Mouse (Mus musculus) cerebral cortex, adult 2 months (tissue): ENCODE data around the gene Tmem144.

Experiments used
- WGBS: fragments of 180-500 bp; shearing (Covaris S2); methylation state at CpG from one replicate; pipeline ENCODE4 v1.1.7; 2018; 5-methylcytosine and 5-hydroxymethylcytosine counted together

Gene Tmem144

DNA sequence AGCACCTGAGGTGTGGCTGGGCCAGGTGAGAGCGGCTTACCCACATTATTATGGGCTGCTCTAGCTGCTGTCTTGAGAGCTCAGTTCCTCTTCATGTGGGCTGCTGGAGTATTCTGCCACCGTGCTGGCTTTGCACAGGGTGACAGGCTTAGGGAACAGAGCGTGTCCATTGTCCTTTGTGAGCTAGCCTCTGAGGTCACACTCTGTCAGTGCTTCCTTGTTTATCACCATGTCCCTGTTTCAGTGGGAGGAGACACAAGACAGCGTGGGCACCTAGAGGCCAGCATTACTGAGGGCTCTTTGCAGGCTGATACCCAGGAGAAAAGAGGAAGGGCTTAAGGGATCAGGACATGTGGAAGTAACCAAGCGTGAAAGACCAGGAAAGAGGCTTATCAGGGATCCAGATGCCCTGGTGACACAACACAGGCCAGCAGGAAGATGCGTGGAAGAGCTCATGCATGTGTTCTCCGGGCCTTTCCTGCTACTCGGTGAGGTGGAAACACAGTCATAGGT is at the start of gene Tmem144:
Gene Tmem144, minus strand, starts transcription at position 120 of the 513 bp plus-strand sequence.
- 60% methylated on average over 8 of the region's 8 CpGs for WGBS

DNA sequence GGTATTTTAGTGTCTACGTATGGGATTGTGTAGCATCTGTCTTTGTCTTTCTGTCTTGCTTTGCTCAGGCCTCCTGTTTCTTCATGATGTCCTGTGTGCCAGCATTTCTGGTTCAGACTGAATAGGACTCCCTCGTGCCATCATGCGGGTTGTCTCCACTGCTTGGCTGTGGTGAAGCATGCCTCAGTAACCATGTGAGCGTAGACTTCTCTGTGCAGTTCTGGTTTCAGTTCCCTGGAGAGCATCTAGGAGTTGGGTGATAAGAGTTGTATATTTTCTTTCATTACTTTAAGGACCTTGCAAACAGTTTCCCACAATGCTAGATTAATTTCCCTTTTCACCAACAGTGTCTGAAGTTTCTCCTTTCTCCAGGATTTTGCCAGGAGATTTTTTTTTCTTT is 49.2 kb upstream of the Tmem144 start:
- 91% methylated on average over 4 of the region's 4 CpGs for WGBS

- WGBS = 97% methylated on average over 6 of the region's 6 CpGs
Measured at GRCm38 (mm10) chr3:79901321-79901720, 48.7 kb upstream of the Tmem144 start.

GRCm38 (mm10) chr3:79900502-79900901 is 47.9 kb upstream of the Tmem144 start:
- WGBS = 93% methylated on average over 2 of the region's 2 CpGs

GRCm38 (mm10) chr3:79899906-79900305 is 47.3 kb upstream of the Tmem144 start:
- WGBS = 84% methylated on average over 9 of the region's 9 CpGs

GRCm38 (mm10) chr3:79897534-79898370 is 45.2 kb upstream of the Tmem144 start:
- 33% methylated on average over 13 of the region's 13 CpGs for WGBS

DNA sequence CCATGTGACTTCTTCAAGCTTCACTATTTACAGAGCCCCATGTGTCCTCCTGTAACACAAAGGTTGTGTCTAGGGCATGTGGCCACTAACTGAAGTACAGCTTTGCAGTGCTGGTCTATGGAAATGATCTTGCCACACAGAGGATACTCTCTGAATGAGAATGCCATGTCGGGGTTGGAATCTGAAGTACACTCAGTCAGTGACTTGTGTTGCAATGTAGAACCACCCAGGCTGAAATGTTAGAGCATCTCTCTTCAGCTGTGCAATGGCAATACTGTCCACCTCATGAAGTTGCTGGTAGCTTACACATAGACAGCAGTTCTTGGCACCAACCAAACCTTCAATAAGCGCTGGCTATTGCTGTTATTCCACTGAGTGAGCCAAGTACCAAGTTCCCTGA is 35.4 kb upstream of the Tmem144 start:
- WGBS = 68% methylated on average over 2 of the region's 2 CpGs

DNA sequence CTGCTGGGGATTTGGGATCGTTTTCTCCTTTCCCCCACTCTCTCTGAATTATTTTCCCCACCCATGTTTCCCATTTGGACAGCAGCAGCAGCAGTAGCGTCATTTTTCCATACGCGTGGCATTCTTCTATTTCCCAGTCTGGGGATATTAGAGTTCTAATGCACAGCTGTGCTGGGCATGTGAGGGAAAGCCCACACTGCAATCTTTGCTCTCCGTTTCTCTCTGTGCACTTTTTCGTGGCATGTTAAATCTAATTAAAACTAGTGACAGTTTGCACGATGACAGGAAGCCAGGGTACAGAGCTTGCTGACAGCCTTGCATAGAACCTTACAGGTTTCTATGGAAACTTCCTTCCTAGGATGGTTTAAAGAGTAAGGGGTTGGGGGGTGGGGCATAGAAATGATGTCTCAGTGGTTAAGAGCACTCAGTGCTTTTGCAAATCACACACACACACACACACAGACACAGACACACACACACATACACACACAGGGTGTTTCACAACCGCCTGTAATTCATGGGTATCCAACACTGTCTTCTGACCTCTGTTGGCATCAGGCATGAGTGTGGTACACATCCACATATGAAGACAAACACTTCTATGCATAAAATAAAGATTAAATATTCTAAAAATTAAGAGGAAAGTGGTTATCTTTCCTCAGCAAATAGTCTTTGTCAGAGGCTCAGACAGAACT is 34.7 kb upstream of the Tmem144 start:
- 34% methylated on average over 8 of the region's 8 CpGs for WGBS

DNA sequence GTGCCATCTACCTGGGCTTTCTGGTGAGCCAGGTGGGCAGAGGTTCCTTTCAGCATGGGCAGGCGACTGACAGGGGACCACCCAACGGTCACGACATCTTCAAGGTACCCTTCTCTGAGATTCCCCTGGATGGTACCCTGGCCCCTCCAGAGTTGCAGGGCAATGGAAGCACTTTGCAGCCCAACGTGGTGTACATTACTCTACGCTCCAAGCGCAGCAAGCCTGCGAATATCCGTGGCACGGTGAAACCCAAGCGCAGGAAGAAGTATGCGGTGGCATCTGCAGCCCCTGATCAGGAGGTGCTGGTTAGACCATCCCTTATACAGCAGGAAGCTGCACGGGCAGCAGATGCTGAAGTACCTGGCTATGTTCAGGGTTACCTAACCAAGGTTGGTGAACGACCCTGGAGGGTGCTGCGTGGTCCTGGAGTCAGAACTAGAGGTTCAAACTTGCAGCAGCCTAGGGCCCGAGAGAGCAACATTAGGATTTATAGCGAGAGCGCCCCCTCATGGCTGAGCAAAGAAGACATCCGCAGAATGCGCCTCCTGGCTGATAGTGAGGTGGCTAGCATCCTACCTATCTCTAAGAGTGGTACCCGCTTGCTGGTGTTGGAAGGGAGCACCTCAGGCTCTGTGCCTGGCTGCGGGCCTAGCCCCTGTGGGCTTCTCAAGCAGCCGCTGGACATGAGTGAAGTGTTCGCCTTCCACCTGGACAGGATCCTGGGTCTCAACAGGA is 34.0 kb upstream of the Tmem144 start:
- WGBS = 83% methylated on average over 23 of the region's 23 CpGs

- WGBS = 65% methylated on average over 19 of the region's 19 CpGs
Measured at GRCm38 (mm10) chr3:79885686-79886356, 33.2 kb upstream of the Tmem144 start.

GRCm38 (mm10) chr3:79884761-79885189 is 32.2 kb upstream of the Tmem144 start:
- WGBS = 15% methylated on average over 9 of the region's 9 CpGs

DNA sequence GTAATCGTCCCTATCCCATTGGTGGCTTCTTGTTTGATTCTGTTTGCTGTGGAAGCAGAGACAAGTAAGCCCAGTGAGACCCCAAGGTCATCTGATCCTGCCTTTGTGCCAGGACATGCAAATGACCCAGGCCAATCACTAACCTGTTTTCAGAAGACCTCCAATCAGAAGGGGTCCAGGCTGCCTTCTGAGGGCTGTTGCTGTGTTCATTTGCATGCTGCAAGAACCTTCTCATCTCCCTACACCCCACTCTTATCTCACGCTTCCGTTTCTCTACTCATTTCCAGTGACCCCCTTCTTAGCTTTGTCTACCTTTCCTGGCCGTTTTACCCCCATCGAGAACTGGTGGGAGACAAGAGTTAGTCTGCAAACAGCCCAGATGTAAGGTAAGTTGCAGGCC is 31.7 kb upstream of the Tmem144 start, which contains the start of gene Fam198b:
Gene Fam198b, plus strand, starts transcription at position 229 of the 400 bp plus-strand sequence.
- WGBS = 64% methylated on average over 5 of the region's 5 CpGs

DNA sequence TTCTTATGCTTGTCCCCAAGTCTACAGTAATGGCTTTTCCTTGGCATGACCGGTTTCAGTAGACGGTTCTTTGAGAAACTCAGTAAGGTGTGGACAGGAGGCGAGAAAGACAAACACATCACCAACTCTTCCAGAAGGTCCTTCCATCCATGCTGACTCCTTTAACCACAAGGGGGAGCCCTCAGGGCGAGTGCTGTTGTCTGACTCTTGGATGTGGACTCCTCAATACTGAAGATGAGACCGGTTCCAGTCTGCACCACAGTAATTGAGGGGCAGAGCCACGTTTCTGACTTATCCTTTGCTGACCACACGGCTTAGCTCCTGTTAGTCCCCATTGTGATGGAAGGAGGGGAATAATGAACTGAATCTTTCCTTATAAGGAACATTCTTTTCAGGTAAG is 30.5 kb upstream of the Tmem144 start:
- 42% methylated on average over 7 of the region's 7 CpGs for WGBS

GRCm38 (mm10) chr3:79881645-79882044 is 29.1 kb upstream of the Tmem144 start:
- WGBS = 71% methylated on average over 2 of the region's 2 CpGs

GRCm38 (mm10) chr3:79879246-79879645 is 26.7 kb upstream of the Tmem144 start:
- WGBS = 75% methylated on average over 9 of the region's 9 CpGs

DNA sequence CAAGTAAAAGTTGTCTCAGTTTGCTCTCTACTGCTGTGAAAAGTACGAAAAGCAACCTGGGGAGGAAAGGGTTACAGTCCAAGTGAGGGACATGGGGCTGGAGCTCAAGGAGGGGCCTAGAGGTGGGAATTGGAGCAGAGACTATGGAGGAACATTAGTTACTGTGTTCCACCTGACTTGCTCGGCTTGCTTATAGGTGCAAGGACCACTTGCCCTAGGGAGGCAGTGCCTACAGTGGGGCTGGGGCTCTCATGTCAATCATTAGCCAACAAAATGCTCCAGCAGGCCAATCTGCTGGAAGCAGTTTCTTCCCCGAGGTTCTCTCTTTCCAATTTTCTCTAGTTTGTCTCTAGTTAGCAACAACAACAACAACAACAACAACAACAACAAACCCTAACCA is 25.8 kb upstream of the Tmem144 start:
- WGBS = 83% methylated on average over 3 of the region's 3 CpGs

DNA sequence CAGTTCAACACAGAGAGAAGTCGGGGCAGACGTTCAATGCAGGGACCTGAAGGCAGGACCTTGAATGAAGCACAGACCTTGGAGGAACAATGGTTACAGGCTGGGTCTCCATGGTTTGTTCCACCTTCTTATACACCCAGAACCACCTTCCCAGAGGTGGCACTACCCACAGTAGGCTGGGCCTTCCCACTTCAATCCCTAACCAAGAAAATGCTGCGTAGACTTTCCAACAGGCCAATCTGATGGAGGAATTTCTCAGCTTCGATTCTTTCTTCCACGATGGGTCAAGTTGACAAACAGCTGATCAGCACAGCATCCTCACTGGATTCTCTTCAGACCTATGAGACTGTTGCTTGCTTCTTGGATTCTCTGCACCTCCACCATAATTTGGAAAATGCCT is 22.9 kb upstream of the Tmem144 start:
- WGBS = 96% methylated on average over 5 of the region's 5 CpGs

DNA sequence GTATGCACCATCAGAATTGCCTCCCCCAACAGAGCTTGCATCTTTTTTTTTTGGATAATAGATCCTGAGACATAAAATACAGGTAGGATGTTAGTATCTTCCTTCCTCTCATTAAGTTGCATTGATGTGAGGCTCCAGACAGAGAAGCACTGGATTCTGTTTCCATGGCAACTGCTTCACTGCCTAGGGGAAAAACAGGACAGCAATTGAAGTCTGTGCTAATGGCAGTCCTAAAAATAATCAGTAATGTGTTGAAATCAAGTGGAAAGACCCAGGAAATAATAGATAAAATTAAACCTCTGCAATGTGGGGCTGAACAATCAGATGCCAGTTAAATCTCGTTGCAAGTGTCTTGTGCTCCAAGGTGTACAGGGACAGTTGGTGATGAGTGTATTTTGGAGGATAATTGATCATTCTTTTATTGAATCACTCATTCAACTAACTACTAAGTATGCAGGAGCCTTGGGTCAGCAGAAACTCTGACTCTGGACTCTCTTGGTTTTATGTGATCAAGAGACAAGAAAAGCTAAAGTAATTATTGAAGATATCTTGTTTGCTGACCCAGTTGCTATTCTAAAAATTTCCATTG is 14.6 kb upstream of the Tmem144 start:
- WGBS = 17% methylated on average over 1 of the region's 1 CpGs

GRCm38 (mm10) chr3:79866526-79866925 is 14.0 kb upstream of the Tmem144 start:
- WGBS = 73% methylated on average over 9 of the region's 9 CpGs

DNA sequence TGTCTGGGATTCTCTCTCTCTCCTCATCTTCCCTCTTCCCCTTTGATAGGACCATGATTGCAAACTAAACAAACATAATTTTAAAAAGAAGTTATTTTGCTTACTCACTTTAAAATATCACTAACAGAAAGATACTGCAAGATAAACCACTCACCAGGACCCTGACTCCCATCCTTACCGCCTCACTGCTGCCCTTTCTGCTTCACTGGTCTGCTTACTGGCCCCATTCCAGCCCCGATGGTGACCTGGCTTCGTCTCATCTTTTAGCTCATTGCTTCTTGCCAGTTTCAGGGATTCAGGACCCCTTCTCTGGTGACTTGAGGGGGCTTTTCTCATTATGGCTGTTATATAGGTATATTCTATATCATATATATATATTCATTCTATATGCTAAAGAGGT is 13.5 kb upstream of the Tmem144 start:
- WGBS = 86% methylated on average over 3 of the region's 3 CpGs

GRCm38 (mm10) chr3:79864824-79865223 is 12.3 kb upstream of the Tmem144 start:
- 56% methylated on average over 7 of the region's 7 CpGs for WGBS
